ENCODE assay signal across 17 mouse cellular contexts in the genomic region with DNA sequence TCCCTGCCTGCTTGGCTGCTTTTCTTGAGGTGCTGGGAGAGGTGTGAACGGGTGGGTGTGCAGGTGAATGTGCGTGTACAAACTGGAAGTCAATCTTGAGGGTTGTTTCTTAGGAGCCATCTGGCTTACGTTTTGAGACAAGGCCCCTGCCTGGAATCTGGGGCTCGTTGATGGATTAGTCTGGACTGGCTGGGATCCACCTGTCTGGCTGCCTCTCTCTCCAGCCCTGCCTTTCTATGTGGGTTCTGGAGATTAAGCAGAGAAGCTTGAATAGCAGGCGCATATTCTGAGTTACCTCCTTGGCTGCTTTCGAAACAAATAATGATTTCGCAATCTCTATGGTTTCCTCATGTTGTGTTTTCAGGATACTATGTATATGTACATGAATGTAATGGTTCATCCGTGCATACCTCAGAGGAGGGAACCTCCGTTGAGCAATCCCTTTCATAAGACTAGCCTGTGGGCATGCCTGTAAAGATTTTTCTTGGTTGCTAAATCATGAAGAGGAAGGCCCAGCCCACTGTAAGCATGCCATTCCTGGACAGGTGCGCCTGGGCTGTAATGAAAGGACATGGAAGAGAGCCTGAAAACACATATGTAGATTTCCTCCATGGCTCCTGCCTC.
DNase-seq lines count a peak whose midpoint lies in the region; ATAC-seq lines count a peak whose summit lies in the region.
"Had no signal": no experiment of that assay in that cellular context is flagged by ENCODE, and none has a peak within 500 bp of the region (broad histone marks: within the 10 kb centered on the region; RNA-seq: fewer than 3 reads in every experiment).

No protein-coding gene starts in this region.

- ATAC-seq in frontal cortex, adult (ENCODE audit: low TSS enrichment): 0 out of 2 replicates have a peak, but pooled peaks have one; percentile 11
- ATAC-seq: midbrain, embryonic 13.5 days had no signal

- no peak for DNase-seq in frontal cortex, postnatal 25 days (ENCODE audit: low spot score in 2 of 2)
- DNase-seq in ZHBTc4 (ENCODE audit: low read depth, low spot score): peak; percentile 40
- DNase-seq in gonadal fat pad, adult 2 months (ENCODE audit: low read depth): peak; percentile 98
- peak; percentile 4 to 22 for DNase-seq in lung, postnatal 4 days
- DNase-seq in right cerebral cortex, postnatal 36 days (ENCODE audit: low spot score in 2 of 2): no peak
- no peak for DNase-seq in natural killer cell, adult 2 months (ENCODE audit: low spot score in 2 of 2)
- DNase-seq: B cell, adult 2 months; cerebellum, adult 9-11 months; embryo, embryonic 11 days; gastrocnemius, postnatal 14 days; heart, postnatal 10 days; kidney, adult 9 months; kidney, postnatal 36 days; spleen, adult 18-20 months; thymus, adult 18-20 months had no signal

Comparison
In these comparisons a context has a peak if more than half of its experiments do, and no peak if none do; other contexts are left out.
1. DNase-seq: peak in ZHBTc4 (single experiment), gonadal fat pad, adult 2 months (single experiment) and lung, postnatal 4 days (2 of 2); none in frontal cortex, postnatal 25 days (0 of 2), right cerebral cortex, postnatal 36 days (0 of 2) and natural killer cell, adult 2 months (0 of 2).